Mouse (Mus musculus) erythroblast, embryonic 14.5 days (primary cell): ENCODE data around the gene Pdhx.

ENCODE experiments used
- GATA1 ChIP-seq: IDR thresholded peaks from 2 replicates; pipeline ENCODE4 v1.6.1; 2012; ENCODE audit warnings: low read length, inconsistent platforms, mixed read lengths
- TAL1 ChIP-seq: IDR thresholded peaks from 3 replicates; pipeline ENCODE4 v1.6.1; 2012; ENCODE audit warnings: low read length, inconsistent platforms, mixed read lengths

- TF ChIP-seq GATA1 (no peak), TAL1 (no peak)
These were observed 13.1 kb upstream of the Pdhx start for GRCm38 (mm10) chr2:103086432-103086831.
